In genomic region chr11:85170058-85170740, GRCm38 (mm10) we compare ENCODE assay signal across 8 mouse cellular contexts. TPM values are rescaled to one million over a fixed set of nuclear protein-coding genes. Genes with fewer than 3 reads are reported as not detected.
DNase-seq lines count a peak whose midpoint lies in the region; ATAC-seq and TF ChIP-seq lines count a peak whose summit lies in the region.

TSS of gene 1700125H20Rik (plus strand) at chr11:85170404.

- H3K4me1 ChIP-seq in bone marrow, adult 2 months (ENCODE audit: control insufficient read depth, insufficient read depth, low read length) = no peaks in the 10 kb centered on the region
- no peaks in the 10 kb centered on the region; the same call in 1 of the 2 replicates for H3K4me1 ChIP-seq in embryonic facial prominence, embryonic 14.5 days (ENCODE audit: control insufficient read depth, insufficient read depth, low read length)
- 0 out of 2 replicates have a peak, but pooled peaks cover 9% of the 10 kb centered on the region for H3K4me1 ChIP-seq in limb, embryonic 12.5 days (replicated peaks)
- peaks cover 9% of the 10 kb centered on the region for H3K4me1 ChIP-seq in midbrain, embryonic 15.5 days

- no peaks in the 10 kb centered on the region for H3K27me3 ChIP-seq in embryonic facial prominence, embryonic 14.5 days (replicated peaks; ENCODE audit: control insufficient read depth, insufficient read depth, low read length)
- H3K27me3 ChIP-seq in limb, embryonic 12.5 days = no peaks in the 10 kb centered on the region
- no peaks in the 10 kb centered on the region for H3K27me3 ChIP-seq in midbrain, embryonic 15.5 days (replicated peaks)

- TF ChIP-seq CTCF in bone marrow, adult 2 months (IDR thresholded peaks at IDR 0.05; ENCODE audit: control insufficient read depth, insufficient read depth, low read length) = peak; percentile 97

- H3K9me3 ChIP-seq in embryonic facial prominence, embryonic 14.5 days (ENCODE audit: control insufficient read depth, low read length) = no peaks in the 10 kb centered on the region
- H3K9me3 ChIP-seq in limb, embryonic 12.5 days = no peaks in the 10 kb centered on the region
- no peaks in the 10 kb centered on the region for H3K9me3 ChIP-seq in midbrain, embryonic 15.5 days

- H3K36me3 ChIP-seq in embryonic facial prominence, embryonic 14.5 days (ENCODE audit: control insufficient read depth, insufficient read depth, low read length) = no peaks in the 10 kb centered on the region
- no peaks in the 10 kb centered on the region for H3K36me3 ChIP-seq in limb, embryonic 12.5 days
- no peaks in the 10 kb centered on the region for H3K36me3 ChIP-seq in midbrain, embryonic 15.5 days (replicated peaks)

- no peak within 1 kb of the TSS for H3K27ac ChIP-seq in bone marrow, adult 2 months (ENCODE audit: control insufficient read depth, insufficient read depth, low read depth, low read length, poor library complexity)
- no peak within 1 kb of the TSS for H3K27ac ChIP-seq in embryonic facial prominence, embryonic 14.5 days (replicated peaks; ENCODE audit: low read depth, low read length)
- no peak within 1 kb of the TSS for H3K27ac ChIP-seq in limb, embryonic 12.5 days
- H3K27ac ChIP-seq in midbrain, embryonic 15.5 days = no peak within 1 kb of the TSS

- peak within 1 kb of the TSS; percentile 27 for H3K4me3 ChIP-seq in bone marrow, adult 2 months (replicated peaks; ENCODE audit: control insufficient read depth, low read depth, low read length)
- H3K4me3 ChIP-seq in embryonic facial prominence, embryonic 14.5 days (ENCODE audit: low read depth, low read length) = peak within 1 kb of the TSS; percentile 27
- H3K4me3 ChIP-seq in limb, embryonic 12.5 days (replicated peaks) = peak within 1 kb of the TSS; percentile 30
- H3K4me3 ChIP-seq in midbrain, embryonic 15.5 days = peak within 1 kb of the TSS; percentile 33

- H3K4me2 ChIP-seq in embryonic facial prominence, embryonic 14.5 days (ENCODE audit: low read depth, low read length) = peak within 1 kb of the TSS; percentile 64
- H3K4me2 ChIP-seq in limb, embryonic 12.5 days = peak within 1 kb of the TSS; percentile 62
- H3K4me2 ChIP-seq in midbrain, embryonic 15.5 days = peak within 1 kb of the TSS; percentile 59

- peak; percentile 38; the same call in 1 of the 2 replicates for TF ChIP-seq POLR2A in bone marrow, adult 2 months (IDR thresholded peaks at IDR 0.05; ENCODE audit: borderline replicate concordance, control insufficient read depth, low read depth, low read length)

- peak; percentile 89 for DNase-seq in A20 (ENCODE audit: low read depth, low spot score)
- peak; percentile 94 for DNase-seq in embryonic facial prominence, embryonic 14.5 days (ENCODE audit: low spot score)
- DNase-seq in heart, adult 8-10 months (ENCODE audit: low spot score) = peak; percentile 80
- peak; percentile 85 to 92 for DNase-seq in kidney, adult 8-10 months
- peak; percentile 65 to 85 for DNase-seq in spleen, adult 18-20 months

- H3K9ac ChIP-seq in embryonic facial prominence, embryonic 14.5 days (ENCODE audit: low read depth, low read length) = peak within 1 kb of the TSS; percentile 61
- peak within 1 kb of the TSS; percentile 50; the same call in 1 of the 2 replicates for H3K9ac ChIP-seq in limb, embryonic 12.5 days (replicated peaks)
- H3K9ac ChIP-seq in midbrain, embryonic 15.5 days = peak within 1 kb of the TSS; percentile 24; the same call in 1 of the 2 replicates

- WGBS in bone marrow, adult 2 months = 14% methylated on average over 21 of the region's 21 CpGs
- WGBS in embryonic facial prominence, embryonic 14.5 days = 13% methylated on average over 21 of the region's 21 CpGs
- 14% methylated on average over 21 of the region's 21 CpGs for WGBS in limb, embryonic 12.5 days
- WGBS in midbrain, embryonic 15.5 days = 12% methylated on average over 21 of the region's 21 CpGs

- ATAC-seq in embryonic facial prominence, embryonic 14.5 days (ENCODE audit: low read depth) = peak; percentile 95
- peak; percentile 89; the same call in 1 of the 2 replicates for ATAC-seq in limb, embryonic 12.5 days (ENCODE audit: insufficient number of reproducible peaks, insufficient read depth, low FRiP score, low TSS enrichment, low read depth)
- peak; percentile 88 for ATAC-seq in midbrain, embryonic 15.5 days (replicated peaks)

RNA-seq across cellular contexts. Expression of gene 1700125H20Rik, which starts in this region (rescaled TPM):
- polyA plus RNA-seq in bone marrow, adult 2 months (2011; ENCODE audit: insufficient read depth, insufficient read length, low replicate concordance, missing spikeins) = not detected in 2 replicates
- polyA plus RNA-seq in embryonic facial prominence, embryonic 14.5 days (2014; fragmentation: Nextera tagmentation; extraction: Ambion mirVana) = 0.43 and 0.96 TPM in 2 replicates
- total RNA-seq in heart, adult 8-10 months (2022) = not detected
- polyA plus RNA-seq in limb, embryonic 12.5 days (2016; fragmentation: Nextera tagmentation; extraction: Ambion mirVana) = 0.43 TPM in 1 of 2 replicates, not detected in the other
- 0.62 and 1.2 TPM in 2 replicates for polyA plus RNA-seq in midbrain, embryonic 15.5 days (2015; fragmentation: Nextera tagmentation; extraction: Ambion mirVana)

Comparison
In these comparisons a context has a peak if more than half of its experiments do, and no peak if none do; other contexts are left out.
1. Peak in DNase-seq, ATAC-seq, H3K4me3 ChIP-seq, H3K9ac ChIP-seq and H3K4me2 ChIP-seq in embryonic facial prominence, embryonic 14.5 days; RNA of the gene not detected or under 1 TPM.
2. Peak in DNase-seq in heart, adult 8-10 months; RNA of the gene not detected or under 1 TPM.
3. Peak in ATAC-seq, H3K4me3 ChIP-seq, H3K9ac ChIP-seq and H3K4me2 ChIP-seq in limb, embryonic 12.5 days; RNA of the gene not detected or under 1 TPM.